Mouse (Mus musculus) midbrain, postnatal 0 days (tissue): Measurements from ENCODE around the gene Krt84. TPM values are rescaled to one million over a fixed set of nuclear protein-coding genes. Genes with fewer than 3 reads are reported as not detected.
A peak's percentile ranks its signal among the peaks of the same experiment; 100 is the strongest.

Experiments used
- ATAC-seq: fragments of 200-750 bp; cut with Nextera tagmentation; 2 replicates; pipeline ENCODE4 v1.8.0; 2017; ENCODE audit warnings: moderate number of reproducible peaks, mild to moderate bottlenecking, moderate TSS enrichment, moderate library complexity; ENCODE audit not compliant: low FRiP score
- DNase-seq: peaks from one replicate; pipeline ENCODE4 v3.0.0-alpha.2; 2015; ENCODE audit warnings: low spot score
- H3K27ac ChIP-seq: fragments of 300-500 bp; sonication (generic); 2 replicates; pipeline ENCODE4 v1.5.1; 2014; ENCODE audit warnings: low read depth, mild to moderate bottlenecking, low read length, mixed read lengths
- H3K27me3 ChIP-seq: fragments of 300-500 bp; sonication (generic); 2 replicates; pipeline ENCODE4 v1.6.1; 2014; ENCODE audit warnings: low read length, control low read depth, mixed read lengths; ENCODE audit not compliant: insufficient read depth
- H3K36me3 ChIP-seq: fragments of 300-500 bp; sonication (generic); 2 replicates; pipeline ENCODE4 v1.6.1; 2014; ENCODE audit warnings: low read length, control low read depth, mixed read lengths; ENCODE audit not compliant: insufficient read depth
- H3K4me1 ChIP-seq: fragments of 300-500 bp; sonication (generic); 2 replicates; pipeline ENCODE4 v1.6.1; 2014; ENCODE audit warnings: mild to moderate bottlenecking, control low read depth, antibody characterized with exemption, low read length, mixed read lengths; ENCODE audit not compliant: insufficient read depth
- H3K4me2 ChIP-seq: fragments of 300-500 bp; sonication (generic); 2 replicates; pipeline ENCODE4 v1.6.1; 2014; ENCODE audit warnings: low read depth, mild to moderate bottlenecking, low read length, mixed read lengths; ENCODE audit not compliant: poor library complexity, severe bottlenecking
- H3K4me3 ChIP-seq: fragments of 300-500 bp; sonication (generic); 2 replicates; pipeline ENCODE4 v1.5.1; 2014; ENCODE audit warnings: low read depth, mild to moderate bottlenecking, low read length, moderate library complexity
- H3K9ac ChIP-seq: fragments of 300-500 bp; sonication (generic); replicated peaks from 2 replicates; pipeline ENCODE4 v1.6.1; 2014; ENCODE audit warnings: mild to moderate bottlenecking, low read length, moderate library complexity, mixed read lengths; ENCODE audit not compliant: poor library complexity, severe bottlenecking
- H3K9me3 ChIP-seq: fragments of 300-500 bp; sonication (generic); 2 replicates; pipeline ENCODE4 v1.6.1; 2016; ENCODE audit warnings: low read length, control low read depth
- CTCF ChIP-seq: IDR thresholded peaks from 2 replicates; pipeline ENCODE4 v1.5.1; 2016; ENCODE audit warnings: antibody characterized with exemption, mild to moderate bottlenecking
- WGBS: fragments of 180-500 bp; shearing (Covaris S2); extraction: QIAGEN DNeasy Blood & Tissue Kit; methylation state at CpG from one replicate; pipeline ENCODE4 v1.1.7; 2014; 5-methylcytosine and 5-hydroxymethylcytosine counted together
- microRNA-seq: library from miRNA; unstranded; fragments of <30 nt; microRNA quantifications from one replicate; pipeline ENCODE4, GENCODE M21; 2016; ENCODE audit warnings: borderline number of aligned reads
- polyA plus RNA-seq: library from polyadenylated mRNA; unstranded; fragments of >200 nt; fragmentation: Nextera tagmentation; extraction: Ambion mirVana; gene quantifications from 2 replicates; pipeline ENCODE4 v1.2.1, GENCODE M21; 2015
- total RNA-seq: library from RNA; depleted of rRNA; stranded (reverse); fragments of >200 nt; gene quantifications from 2 replicates; pipeline ENCODE4 v1.2.3, GENCODE M21; 2014; rRNA removed

The Krt84 gene
- total and polyA plus RNA-seq, 2 experiments from 2014 or later = not detected

GRCm38 (mm10) chr15:101479666-101480060 lies 53.0 kb downstream of the Krt84 start:
- no peaks in the 10 kb centered on the region; the same call in 1 of the 2 replicates for H3K27me3 ChIP-seq
- ATAC-seq (no peak), DNase-seq (peak; percentile 43)
- TF ChIP-seq CTCF = no peak
- no peaks in the 10 kb centered on the region for H3K36me3 ChIP-seq
- H3K4me1 ChIP-seq = peaks cover 4% of the 10 kb centered on the region; the same call in 1 of the 2 replicates
- H3K4me2 ChIP-seq = peak overlapping the region; percentile 51
- no peaks in the 10 kb centered on the region for H3K9me3 ChIP-seq
- H3K4me3 ChIP-seq = peak overlapping the region; percentile 11; the same call in 1 of the 2 replicates
- no peak overlapping the region for H3K27ac ChIP-seq
- 0 out of 2 replicates have a peak overlapping the region, but pooled peaks have one; percentile 2 for H3K9ac ChIP-seq
- WGBS = 30% methylated on average over 11 of the region's 11 CpGs

DNA sequence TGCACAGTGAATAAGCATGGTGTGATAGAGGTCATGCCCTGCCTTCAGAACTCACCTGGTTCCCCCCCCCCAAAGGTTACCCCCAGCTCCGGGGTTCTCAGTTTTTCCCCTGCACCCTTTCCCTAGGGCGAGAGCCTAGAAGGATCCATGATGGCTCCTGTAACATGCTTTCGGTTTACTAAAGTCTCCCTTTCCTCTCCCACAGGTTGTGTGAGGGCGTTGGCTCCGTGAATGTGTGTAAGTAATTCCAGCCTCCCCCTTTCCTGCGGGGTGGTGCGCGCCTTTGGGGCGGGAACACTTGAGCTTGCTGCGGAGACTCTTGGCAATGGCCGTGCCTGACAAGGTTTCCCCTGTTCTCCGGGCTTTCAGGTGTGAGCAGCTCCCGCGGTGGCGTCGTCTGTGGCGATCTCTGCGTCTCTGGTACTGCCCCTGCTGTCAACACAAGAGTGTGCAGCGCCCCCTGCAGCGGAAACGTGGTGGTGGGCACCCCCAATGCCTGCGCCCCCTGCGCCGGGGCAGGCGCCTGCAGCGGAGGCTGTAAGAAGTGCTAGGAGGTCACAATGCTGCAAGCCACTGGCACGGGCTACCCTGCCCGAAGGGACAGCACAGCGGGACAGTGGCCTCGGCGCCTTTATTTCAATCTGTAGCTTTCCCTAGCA lies 53.5 kb downstream of the Krt84 start:
- ATAC-seq (no peak), DNase-seq (peak; percentile 24)
- Histone ChIP-seq H3K9ac (0 out of 2 replicates have a peak overlapping the region, but pooled peaks have one; percentile 2), H3K9me3 (no peaks in the 10 kb centered on the region), H3K36me3 (no peaks in the 10 kb centered on the region), H3K4me3 (peak overlapping the region; percentile 11; the same call in 1 of the 2 replicates), H3K4me1 (peaks cover 4% of the 10 kb centered on the region; the same call in 1 of the 2 replicates), H3K4me2 (peak overlapping the region; percentile 51), H3K27ac (no peak overlapping the region), H3K27me3 (no peaks in the 10 kb centered on the region; the same call in 1 of the 2 replicates)
- 8% methylated on average over 31 of the region's 31 CpGs for WGBS
- peak; percentile 69 for TF ChIP-seq CTCF

Small RNA genes within 50 kb of the gene (microRNA-seq; reads per million reads assigned to microRNA genes)
- gene Gm44393 = not detected
- gene Gm44460 = not detected

Other genes with a start within 250 kb of the Krt84 start
- 33.5 and 61.1 TPM in 2 replicates for gene Atg101, start 248.5 kb downstream of the Krt84 start, total RNA-seq
- gene Atg101, start 248.5 kb downstream of the Krt84 start, polyA plus RNA-seq = 74.2 and 75.6 TPM in 2 replicates
- gene 6030408B16Rik, start 239.6 kb downstream of the Krt84 start, total RNA-seq = not detected in 2 replicates
- 0.22 and 0.33 TPM in 2 replicates for gene 6030408B16Rik, start 239.6 kb downstream of the Krt84 start, polyA plus RNA-seq
- 0.09 and 1.0 TPM in 2 replicates for gene Krt80, start 162.7 kb downstream of the Krt84 start, total RNA-seq
- 0.16 and 0.33 TPM in 2 replicates for gene Krt80, start 162.7 kb downstream of the Krt84 start, polyA plus RNA-seq
- gene Krt7, start 121.8 kb downstream of the Krt84 start, total RNA-seq = 0.49 and 0.52 TPM in 2 replicates
- gene Krt7, start 121.8 kb downstream of the Krt84 start, polyA plus RNA-seq = 0.20 and 0.82 TPM in 2 replicates
- gene Krt87, start 94.0 kb downstream of the Krt84 start, total RNA-seq = 0.76 and 1.2 TPM in 2 replicates
- 0.76 and 0.84 TPM in 2 replicates for gene Krt87, start 94.0 kb downstream of the Krt84 start, polyA plus RNA-seq
- not detected in 2 replicates for gene Krt88, start 85.1 kb downstream of the Krt84 start, total RNA-seq
- gene Krt88, start 85.1 kb downstream of the Krt84 start, polyA plus RNA-seq = not detected in 2 replicates
- gene Krt81, start 69.1 kb downstream of the Krt84 start, total RNA-seq = 0.28 and 0.49 TPM in 2 replicates
- 0.17 TPM in 1 of 2 replicates, not detected in the other for gene Krt81, start 69.1 kb downstream of the Krt84 start, polyA plus RNA-seq
- 0.38 TPM in 1 of 2 replicates, not detected in the other for gene Krt86, start 59.3 kb downstream of the Krt84 start, total RNA-seq
- gene Krt86, start 59.3 kb downstream of the Krt84 start, polyA plus RNA-seq = 0.15 and 0.17 TPM in 2 replicates
- not detected in 2 replicates for gene Krt83, start 41.3 kb downstream of the Krt84 start, total RNA-seq
- gene Krt83, start 41.3 kb downstream of the Krt84 start, polyA plus RNA-seq = not detected in 2 replicates
- gene Gm49425, start 15.6 kb downstream of the Krt84 start, total RNA-seq = not detected in 2 replicates
- not detected in 2 replicates for gene Gm49425, start 15.6 kb downstream of the Krt84 start, polyA plus RNA-seq
- gene Krt82, start 17.8 kb upstream of the Krt84 start, total RNA-seq = not detected in 2 replicates
- not detected in 2 replicates for gene Krt82, start 17.8 kb upstream of the Krt84 start, polyA plus RNA-seq
- gene Krt90, start 30.1 kb upstream of the Krt84 start, total RNA-seq = 0.09 TPM in 1 of 2 replicates, not detected in the other
- gene Krt90, start 30.1 kb upstream of the Krt84 start, polyA plus RNA-seq = 0.41 and 0.50 TPM in 2 replicates
- gene Krt75, start 41.1 kb upstream of the Krt84 start, total RNA-seq = 0.05 TPM in 1 of 2 replicates, not detected in the other
- 0.12 TPM in 2 replicates for gene Krt75, start 41.1 kb upstream of the Krt84 start, polyA plus RNA-seq
- gene Gm5414, start 95.4 kb upstream of the Krt84 start, total RNA-seq = not detected in 2 replicates
- gene Gm5414, start 95.4 kb upstream of the Krt84 start, polyA plus RNA-seq = not detected in 2 replicates
- gene Gm5478, start 114.6 kb upstream of the Krt84 start, total RNA-seq = not detected in 2 replicates
- gene Gm5478, start 114.6 kb upstream of the Krt84 start, polyA plus RNA-seq = not detected in 2 replicates
- gene Krt6b, start 147.5 kb upstream of the Krt84 start, total RNA-seq = not detected in 2 replicates
- gene Krt6b, start 147.5 kb upstream of the Krt84 start, polyA plus RNA-seq = 0.07 TPM in 1 of 2 replicates, not detected in the other
- not detected in 2 replicates for gene Krt6a, start 161.5 kb upstream of the Krt84 start, total RNA-seq
- not detected in 2 replicates for gene Krt6a, start 161.5 kb upstream of the Krt84 start, polyA plus RNA-seq
- 6.4 TPM in 1 of 2 replicates, not detected in the other for gene Krt5, start 180.1 kb upstream of the Krt84 start, total RNA-seq
- 0.14 TPM in 1 of 2 replicates, not detected in the other for gene Krt5, start 180.1 kb upstream of the Krt84 start, polyA plus RNA-seq
- gene Krt71, start 210.3 kb upstream of the Krt84 start, total RNA-seq = 2.8 TPM in 1 of 2 replicates, not detected in the other
- 0.25 and 0.27 TPM in 2 replicates for gene Krt71, start 210.3 kb upstream of the Krt84 start, polyA plus RNA-seq